Mouse (Mus musculus) cerebellum, adult 2 months (tissue): ENCODE measurements at regions not wholly inside any gene's neighbourhood (a gene's known extent, or its start where the extent isn't known, plus 50 kb on each side); places are given as distances from the start of the nearest gene placed in this dataset.

ENCODE experiments used
- DNase-seq, 2 experiments: peaks; one replicate each; pipeline ENCODE4 v3.0.0; 2021
- H3K27ac ChIP-seq: fragments of 200-500 bp; 2 replicates; pipeline ENCODE4 v1.5.1; 2012; ENCODE audit warnings: low read length, control low read depth, inconsistent platforms; ENCODE audit not compliant: insufficient read depth
- H3K27me3 ChIP-seq: fragments of 200-500 bp; 2 replicates; pipeline ENCODE4 v1.6.1; 2012; ENCODE audit warnings: inconsistent platforms, mild to moderate bottlenecking, low read length, moderate library complexity; ENCODE audit not compliant: control insufficient read depth, insufficient read depth
- H3K4me1 ChIP-seq: fragments of 200-500 bp; 2 replicates; pipeline ENCODE4 v1.6.1; 2011; ENCODE audit warnings: low read length; ENCODE audit not compliant: control insufficient read depth, insufficient read depth
- H3K4me3 ChIP-seq: fragments of 200-500 bp; replicated peaks from 2 replicates; pipeline ENCODE3; 2011; ENCODE audit warnings: mild to moderate bottlenecking, low read depth, low read length, control low read depth; ENCODE audit not compliant: insufficient read depth
- CTCF ChIP-seq: fragments of 200-500 bp; IDR thresholded peaks from 2 replicates; pipeline ENCODE4 v1.5.1; 2011; ENCODE audit warnings: low read depth, mild to moderate bottlenecking, control low read depth, low read length, moderate library complexity, borderline replicate concordance; ENCODE audit not compliant: insufficient read depth
- POLR2A ChIP-seq: fragments of 200-500 bp; IDR thresholded peaks from 2 replicates; pipeline ENCODE4 v1.6.1; 2011; ENCODE audit warnings: low read length, control low read depth, borderline replicate concordance; ENCODE audit not compliant: insufficient read depth
- WGBS: fragments of 180-500 bp; shearing (Covaris S2); methylation state at CpG from one replicate; pipeline ENCODE4 v1.1.7; 2018; 5-methylcytosine and 5-hydroxymethylcytosine counted together

DNA sequence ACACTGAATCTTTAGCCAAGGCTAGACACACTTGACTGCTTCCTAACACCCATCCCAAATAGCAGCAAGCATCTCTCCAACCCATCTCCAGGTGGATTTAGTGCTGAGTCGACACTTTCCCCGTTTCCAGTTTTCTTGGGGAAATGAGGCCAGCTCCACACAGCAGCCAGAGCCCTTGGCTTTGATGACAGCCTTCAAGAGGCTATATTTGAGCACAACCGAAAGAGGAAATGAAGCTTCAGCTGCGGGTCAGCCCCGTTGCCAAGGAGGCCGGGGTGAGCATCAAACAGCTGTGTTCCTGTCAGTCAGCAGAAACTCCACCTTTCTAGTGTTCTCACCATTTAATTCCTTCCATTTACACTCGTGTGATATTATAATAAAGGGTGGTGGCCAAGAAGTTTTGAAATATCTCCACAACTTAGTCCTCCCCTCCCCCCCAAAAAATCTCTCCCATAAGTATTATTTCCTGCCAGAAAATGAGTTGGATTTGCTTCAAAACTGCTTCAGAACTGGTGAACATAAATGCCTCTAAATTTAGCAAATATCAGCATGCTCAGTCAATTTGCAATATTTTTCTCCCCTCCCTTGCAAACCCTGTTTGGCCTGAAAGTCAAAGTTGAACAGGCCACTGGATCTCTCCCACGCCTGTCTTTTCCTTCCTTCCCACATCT is 226.1 kb downstream of the Qk start:
- no peaks in the 10 kb centered on the region for H3K27me3 ChIP-seq
- TF ChIP-seq CTCF = no peak
- no peak for TF ChIP-seq POLR2A
- 15% methylated on average over 8 of the region's 8 CpGs for WGBS
- no peak overlapping the region for H3K4me3 ChIP-seq
- H3K4me1 ChIP-seq = no peaks in the 10 kb centered on the region
- H3K27ac ChIP-seq = no peak overlapping the region
- no peak for DNase-seq

- H3K27me3 ChIP-seq = no peaks in the 10 kb centered on the region
- no peaks in the 10 kb centered on the region for H3K4me1 ChIP-seq
- H3K27ac ChIP-seq = no peak overlapping the region
- no peak for TF ChIP-seq POLR2A
- TF ChIP-seq CTCF = no peak
- no peak overlapping the region for H3K4me3 ChIP-seq
- no peak for DNase-seq
- 78% methylated on average over 7 of the region's 7 CpGs for WGBS
Measured at GRCm38 (mm10) chr17:10087192-10087886, 232.3 kb downstream of the Qk start.

GRCm38 (mm10) chr17:10086558-10086957 is 233.1 kb downstream of the Qk start:
- WGBS = 95% methylated on average over 2 of the region's 2 CpGs

GRCm38 (mm10) chr17:10086132-10086531 is 233.5 kb downstream of the Qk start:
- Histone ChIP-seq H3K27me3 (no peaks in the 10 kb centered on the region), H3K4me3 (no peak overlapping the region), H3K4me1 (no peaks in the 10 kb centered on the region), H3K27ac (no peak overlapping the region)
- TF ChIP-seq CTCF (no peak), POLR2A (no peak)
- WGBS = 46% methylated on average over 2 of the region's 2 CpGs
- no peak for DNase-seq

More at GRCm38 (mm10) chr17:10086558-10086957, 233.1 kb downstream of the Qk start:
- H3K4me1 ChIP-seq = no peaks in the 10 kb centered on the region
- no peak for TF ChIP-seq POLR2A
- TF ChIP-seq CTCF = no peak
- H3K27ac ChIP-seq = no peak overlapping the region
- no peak for DNase-seq
- no peaks in the 10 kb centered on the region for H3K27me3 ChIP-seq
- no peak overlapping the region for H3K4me3 ChIP-seq

DNA sequence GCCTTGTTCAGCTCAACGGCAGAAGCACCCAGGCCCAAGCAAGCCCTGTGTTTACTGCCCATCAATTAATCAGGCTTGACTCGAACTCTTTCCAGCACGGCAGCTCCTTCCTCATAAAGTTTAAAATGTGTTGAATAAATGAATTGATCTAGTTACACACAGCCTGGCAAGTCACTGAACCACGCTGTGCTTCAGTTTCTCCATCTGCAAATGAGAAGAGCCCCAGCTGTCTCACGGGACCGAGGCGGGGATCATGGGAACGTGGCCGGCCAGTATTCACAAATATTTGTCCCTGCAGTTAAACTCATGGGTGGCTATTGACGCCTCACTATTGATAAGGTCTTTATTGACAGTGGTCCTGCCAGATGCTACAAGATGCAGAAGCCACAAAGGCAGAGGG is 237.9 kb downstream of the Qk start:
- whole genome bisulfite sequencing = 69% methylated on average over 10 of the region's 10 CpGs
- H3K27me3 ChIP-seq = no peaks in the 10 kb centered on the region
- TF ChIP-seq CTCF (no peak), POLR2A (no peak)
- no peak overlapping the region for H3K27ac ChIP-seq
- no peak overlapping the region for H3K4me3 ChIP-seq
- DNase-seq = no peak
- no peaks in the 10 kb centered on the region for H3K4me1 ChIP-seq

DNA sequence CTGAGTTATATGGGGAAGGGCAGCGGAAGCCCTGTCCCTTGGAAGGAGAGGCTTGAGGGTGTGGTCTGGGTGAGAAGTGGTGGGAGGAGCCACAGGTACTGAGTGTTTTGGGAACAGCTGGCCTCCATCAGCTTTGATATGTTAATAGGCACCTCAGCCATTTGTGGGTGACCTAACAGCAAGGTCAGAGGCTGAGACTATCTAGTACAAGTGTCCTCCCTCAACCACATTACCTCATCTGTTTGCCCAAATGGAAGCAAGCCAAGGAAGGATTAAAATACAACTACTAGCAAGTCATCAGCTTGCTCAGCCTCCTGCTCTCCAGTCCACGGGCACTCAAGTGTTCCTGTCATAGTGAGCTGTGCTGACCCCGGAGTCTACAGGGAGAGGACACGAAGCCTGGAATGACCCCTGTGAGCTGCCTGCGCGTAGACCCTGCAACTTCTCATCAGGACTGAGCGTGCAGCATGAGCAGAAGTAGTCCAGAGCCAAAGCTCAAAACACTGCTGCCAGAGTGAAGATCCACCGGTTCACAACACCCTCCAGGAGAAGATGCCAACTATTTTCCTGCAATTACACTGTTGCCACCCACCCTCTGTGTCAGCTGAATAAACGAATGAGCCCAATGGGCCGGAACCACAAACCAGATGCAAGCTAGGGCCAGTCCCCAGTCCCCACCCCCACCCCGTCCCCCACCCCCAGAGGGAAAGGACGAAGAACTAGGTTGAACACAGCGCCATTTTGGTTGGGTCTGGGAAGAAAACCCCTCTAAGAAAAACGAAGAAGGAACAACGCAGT is 239.6 kb downstream of the Qk start:
- DNase-seq = no peak
- Histone ChIP-seq H3K4me3 (no peak overlapping the region), H3K27me3 (no peaks in the 10 kb centered on the region), H3K4me1 (no peaks in the 10 kb centered on the region), H3K27ac (no peak overlapping the region)
- 22% methylated on average over 15 of the region's 15 CpGs for WGBS
- no peak for TF ChIP-seq CTCF

GRCm38 (mm10) chr17:10078536-10079319 is 240.9 kb downstream of the Qk start:
- Histone ChIP-seq H3K4me3 (no peak overlapping the region), H3K27me3 (no peaks in the 10 kb centered on the region), H3K4me1 (no peaks in the 10 kb centered on the region), H3K27ac (no peak overlapping the region)
- 44% methylated on average over 7 of the region's 7 CpGs for WGBS
- DNase-seq = no peak
- no peak for TF ChIP-seq POLR2A
- no peak for TF ChIP-seq CTCF
